Mouse (Mus musculus) CH12.LX (cell line): ENCODE results near the gene Wnt4. TPM values are rescaled to one million over a fixed set of nuclear protein-coding genes. Genes with fewer than 3 reads are reported as not detected.

Source experiments
- DNase-seq: peaks from one replicate; pipeline ENCODE4 v3.0.0-alpha.2; 2013; ENCODE audit errors: extremely low read depth
- H3K27ac ChIP-seq: 2 replicates; pipeline ENCODE4 v1.5.1; 2012; ENCODE audit warnings: low read depth, mild to moderate bottlenecking, control low read depth, moderate library complexity; ENCODE audit not compliant: insufficient read depth
- H3K27me3 ChIP-seq: replicated peaks from 2 replicates; pipeline ENCODE3; 2012; ENCODE audit warnings: inconsistent platforms
- H3K36me3 ChIP-seq, 2 experiments: replicated peaks in 1 of 2; 2 replicates each; pipeline versions ENCODE3 to v1.6.1; 2012; ENCODE audit warnings: inconsistent platforms in 1 of 2, low read length in 1 of 2, mild to moderate bottlenecking in 1 of 2, mixed read lengths in 1 of 2, moderate library complexity in 1 of 2; ENCODE audit not compliant: control insufficient read depth in 1 of 2, insufficient read depth in 1 of 2
- H3K4me1 ChIP-seq, 2 experiments: 2 replicates each; pipeline ENCODE4 v1.6.1; 2012; ENCODE audit warnings: inconsistent platforms in 1 of 2, moderate library complexity in 1 of 2; ENCODE audit not compliant: insufficient read depth in 2 of 2, control insufficient read depth in 1 of 2
- H3K4me2 ChIP-seq: 2 replicates; pipeline ENCODE4 v1.6.1; 2012; ENCODE audit warnings: low read depth, mild to moderate bottlenecking, control low read depth; ENCODE audit not compliant: poor library complexity, insufficient read depth, severe bottlenecking
- H3K4me3 ChIP-seq, 3 experiments: fragments of 150-350 bp in 1 of 3; sonication (generic) in 1 of 3; replicated peaks in 1 of 3; 2 replicates each; pipeline versions ENCODE3 to v1.5.1; 2011 to 2012; ENCODE audit warnings: low read depth in 2 of 3, low read length in 2 of 3, mild to moderate bottlenecking in 2 of 3, moderate library complexity in 2 of 3, control low read depth in 1 of 3, improper control_type of control experiment in 1 of 3, inconsistent platforms in 1 of 3, mixed read lengths in 1 of 3; ENCODE audit not compliant: poor library complexity in 1 of 3
- H3K79me2 ChIP-seq: replicated peaks from 2 replicates; pipeline ENCODE4 v1.6.1; 2012; ENCODE audit warnings: mild to moderate bottlenecking, moderate library complexity; ENCODE audit not compliant: control insufficient read depth, poor library complexity, insufficient read depth, severe bottlenecking; ENCODE audit errors: extremely low read depth
- H3K9ac ChIP-seq: 2 replicates; pipeline ENCODE4 v1.6.1; 2012; ENCODE audit warnings: low read depth, mild to moderate bottlenecking, control low read depth, moderate library complexity; ENCODE audit not compliant: insufficient read depth
- H3K9me3 ChIP-seq: replicated peaks from 2 replicates; pipeline ENCODE3; 2012; ENCODE audit warnings: low read length, inconsistent platforms, mixed read lengths
- CHD2 ChIP-seq: IDR thresholded peaks from 2 replicates; pipeline ENCODE4 v1.6.1; 2011; ENCODE audit warnings: low read length, improper control_type of control experiment
- E2F4 ChIP-seq: IDR thresholded peaks from 2 replicates; pipeline ENCODE4 v1.6.1; 2011; ENCODE audit warnings: low read depth, low read length, improper control_type of control experiment; ENCODE audit not compliant: insufficient replicate concordance
- EP300 ChIP-seq: IDR thresholded peaks from 2 replicates; pipeline ENCODE4 v1.6.1; 2011; ENCODE audit warnings: low read length, improper control_type of control experiment
- HCFC1 ChIP-seq: IDR thresholded peaks from 2 replicates; pipeline ENCODE4 v1.6.1; 2012; ENCODE audit warnings: low read depth, mild to moderate bottlenecking, inconsistent platforms, low read length, improper control_type of control experiment
- JUN ChIP-seq: IDR thresholded peaks from 2 replicates; pipeline ENCODE4 v1.6.1; 2011; ENCODE audit warnings: low read depth, mild to moderate bottlenecking, low read length, improper control_type of control experiment, moderate library complexity; ENCODE audit not compliant: insufficient read depth
- JUND ChIP-seq: conservative IDR thresholded peaks from 2 replicates; pipeline ENCODE4 v1.6.1; 2011; ENCODE audit warnings: low read depth, low read length, improper control_type of control experiment
- MAX ChIP-seq: IDR thresholded peaks from 2 replicates; pipeline ENCODE4 v1.6.1; 2011; ENCODE audit warnings: low read length, improper control_type of control experiment
- MEF2A ChIP-seq: IDR thresholded peaks from 2 replicates; pipeline ENCODE4 v1.6.1; 2014; ENCODE audit warnings: low read depth, mild to moderate bottlenecking, inconsistent platforms, low read length, improper control_type of control experiment, borderline replicate concordance
- MXI1 ChIP-seq: IDR thresholded peaks from 2 replicates; pipeline ENCODE4 v1.6.1; 2011; ENCODE audit warnings: mild to moderate bottlenecking, low read depth, low read length, improper control_type of control experiment
- MYC ChIP-seq: IDR thresholded peaks from 2 replicates; pipeline ENCODE4 v1.6.1; 2011; ENCODE audit warnings: low read depth, mild to moderate bottlenecking, improper control_type of control experiment, low read length
- NELFE ChIP-seq: IDR thresholded peaks from 2 replicates; pipeline ENCODE4 v1.6.1; 2011; ENCODE audit warnings: low read depth, low read length, improper control_type of control experiment
- PAX5 ChIP-seq: IDR thresholded peaks from 2 replicates; pipeline ENCODE4 v1.6.1; 2012; ENCODE audit warnings: low read length, inconsistent platforms, mixed read lengths
- RAD21 ChIP-seq: IDR thresholded peaks from 2 replicates; pipeline ENCODE4 v1.6.1; 2011; ENCODE audit warnings: low read depth, mild to moderate bottlenecking, low read length, improper control_type of control experiment, moderate library complexity
- SIN3A ChIP-seq: IDR thresholded peaks from 2 replicates; pipeline ENCODE4 v1.6.1; 2012; ENCODE audit warnings: low read length, improper control_type of control experiment, inconsistent platforms
- TBP ChIP-seq: conservative IDR thresholded peaks from 2 replicates; pipeline ENCODE4 v1.6.1; 2011; ENCODE audit warnings: low read depth, low read length, improper control_type of control experiment
- USF2 ChIP-seq: conservative IDR thresholded peaks from 2 replicates; pipeline ENCODE4 v1.6.1; 2011; ENCODE audit warnings: low read depth, low read length, improper control_type of control experiment
- ZC3H11A ChIP-seq: IDR thresholded peaks from 2 replicates; pipeline ENCODE4 v1.6.1; 2012; ENCODE audit warnings: low read depth, mild to moderate bottlenecking, inconsistent platforms, low read length, improper control_type of control experiment
- ZMIZ1 ChIP-seq: IDR thresholded peaks from 2 replicates; pipeline ENCODE4 v1.6.1; 2012; ENCODE audit warnings: low read depth, mild to moderate bottlenecking, inconsistent platforms, low read length, improper control_type of control experiment
- dilution Hi-C: fragments of 300-500 bp; cut with MboI; formaldehyde crosslinking; loops from 2 replicates; pipeline ENCODE4 v1.14.3; 2020; ENCODE audit warnings: low sequenced_read_pairs; ENCODE audit not compliant: extremely low pct_unique_long_range_greater_than_20kb, extremely low pct_ligation_motif_present
- in situ Hi-C: fragments of 300-500 bp; cut with MboI; formaldehyde crosslinking; loops from 3 replicates; pipeline ENCODE4 v1.14.3; 2019; ENCODE audit warnings: low sequenced_read_pairs, low pct_ligation_motif_present, low pct_unique_long_range_greater_than_20kb, mixed read lengths
- polyA plus RNA-seq: library from polyadenylated mRNA; unstranded; fragments of >175 nt; gene quantifications from 2 replicates; pipeline ENCODE4 v1.2.1, GENCODE M21; 2012; ENCODE audit warnings: low read depth; ENCODE audit not compliant: insufficient read length
- total RNA-seq, 2 experiments: library from RNA; depleted of rRNA; stranded (reverse); fragments of 300-350 nt in 1 of 2; fragments of >200 nt in 1 of 2; gene quantifications; 2 replicates each; pipeline ENCODE4 v1.2.3; 2012 to 2014

The Wnt4 gene
- total and polyA plus RNA-seq, 3 experiments: not detected

- no peak for DNase-seq
- H3K9me3 ChIP-seq: peaks cover 8% of the 10 kb centered on the region
- no peak for TF ChIP-seq CHD2
- TF ChIP-seq ZC3H11A: no peak
- no peak for TF ChIP-seq EP300
- TF ChIP-seq SIN3A: no peak
- TF ChIP-seq MXI1: no peak
- TF ChIP-seq, all 38 proteins: peak for 0
- Histone ChIP-seq H3K9ac (no peak overlapping the region), H3K27ac (no peak overlapping the region), H3K79me2 (no peaks in the 10 kb centered on the region), H3K36me3 (no peaks in the 10 kb centered on the region), H3K27me3 (peaks cover 67% of the 10 kb centered on the region), H3K4me1 (no peaks in the 10 kb centered on the region; a peak in 1 of 4 replicates), H3K4me2 (no peak overlapping the region), H3K4me3 (no peak overlapping the region)
- dilution Hi-C loops: no loop called here
- in situ Hi-C loops: no loop called here
Measured at GRCm38 (mm10) chr4:137277600-137278143, 383 bp downstream of the Wnt4 start.

- no peaks in the 10 kb centered on the region for H3K79me2 ChIP-seq
- H3K27me3 ChIP-seq: peaks cover 70% of the 10 kb centered on the region
- no peak overlapping the region for H3K4me2 ChIP-seq
- no peaks in the 10 kb centered on the region; a peak in 1 of 4 replicates for H3K4me1 ChIP-seq
- in situ Hi-C loops (no loop called here), dilution Hi-C loops (no loop called here)
- no peak for DNase-seq
- TF ChIP-seq JUN: no peak
- no peak for TF ChIP-seq ZMIZ1
- TF ChIP-seq E2F4: no peak
- no peak for TF ChIP-seq HCFC1
- no peak for TF ChIP-seq NELFE
- TF ChIP-seq CHD2: no peak
- TF ChIP-seq ZC3H11A: no peak
- TF ChIP-seq MAX: no peak
- no peak for TF ChIP-seq JUND
- no peak for TF ChIP-seq PAX5
- no peak for TF ChIP-seq MEF2A
- TF ChIP-seq USF2: no peak
- no peak for TF ChIP-seq SIN3A
- no peak for TF ChIP-seq MYC
- no peak for TF ChIP-seq RAD21
- no peak for TF ChIP-seq TBP
- no peaks in the 10 kb centered on the region for H3K36me3 ChIP-seq
- no peak overlapping the region for H3K27ac ChIP-seq
- H3K9ac ChIP-seq: no peak overlapping the region
- no peak overlapping the region for H3K4me3 ChIP-seq
- peaks cover 8% of the 10 kb centered on the region for H3K9me3 ChIP-seq
Measured at GRCm38 (mm10) chr4:137278144-137279040, 1.1 kb downstream of the Wnt4 start.
